9 mouse cellular contexts compared by ENCODE assay signal in the genomic region with DNA sequence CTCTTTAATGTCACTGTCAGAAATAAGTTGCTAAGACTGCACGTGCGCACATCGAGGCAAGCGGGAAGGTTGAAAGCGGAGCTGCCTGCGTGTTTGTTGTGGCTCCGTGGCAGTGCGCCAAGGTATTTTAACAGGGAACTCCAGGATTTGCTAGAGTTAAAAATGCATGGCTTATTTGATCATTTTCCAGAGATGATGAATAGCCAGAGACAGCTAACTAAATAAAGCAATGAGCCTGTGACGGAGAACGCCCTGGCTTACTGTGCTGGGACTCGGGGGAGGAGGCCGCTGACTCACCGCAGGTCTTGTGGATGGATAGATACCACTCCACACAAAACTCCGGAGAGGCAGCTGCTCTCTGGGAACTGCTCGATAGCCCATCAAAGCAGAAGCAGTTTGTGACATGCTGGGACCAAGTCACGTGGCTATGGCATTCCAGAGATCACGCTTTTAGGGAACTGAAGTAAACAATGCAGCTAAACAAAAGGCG. TPM values are rescaled to one million over a fixed set of nuclear protein-coding genes. Genes with fewer than 3 reads are reported as not detected.
DNase-seq lines count a peak whose midpoint lies in the region; ATAC-seq and TF ChIP-seq lines count a peak whose summit lies in the region.
"Had no signal": no experiment of that assay in that cellular context is flagged by ENCODE, and none has a peak within 500 bp of the region (broad histone marks: within the 10 kb centered on the region; RNA-seq: fewer than 3 reads in every experiment).

No protein-coding gene starts in this region.

- H3K9me3 ChIP-seq in hindbrain, embryonic 10.5 days = no peaks in the 10 kb centered on the region
- H3K9me3 ChIP-seq in hindbrain, embryonic 11.5 days (ENCODE audit: control insufficient read depth, low read length) = no peaks in the 10 kb centered on the region
- no peaks in the 10 kb centered on the region for H3K9me3 ChIP-seq in G1E (replicated peaks)
- H3K9me3 ChIP-seq in intestine, embryonic 16.5 days (ENCODE audit: control insufficient read depth, low read length) = no peaks in the 10 kb centered on the region
- no peaks in the 10 kb centered on the region for H3K9me3 ChIP-seq in midbrain, embryonic 14.5 days (ENCODE audit: control insufficient read depth, low read length)

- DNase-seq in hindbrain, embryonic 10.5 days (ENCODE audit: low spot score) = no peak
- DNase-seq in hindbrain, embryonic 11.5 days (ENCODE audit: low spot score) = no peak
- peak; percentile 43 for DNase-seq in G1E (ENCODE audit: low spot score)
- DNase-seq in brain, embryonic 14.5 days (ENCODE audit: low read depth) = peak; percentile 87
- peak; percentile 71 for DNase-seq in midbrain, embryonic 14.5 days
- DNase-seq in spleen, postnatal 4 days (ENCODE audit: low spot score in 2 of 2) = no peak

- peaks cover 13% of the 10 kb centered on the region; the same call in 1 of the 2 replicates for H3K4me1 ChIP-seq in hindbrain, embryonic 10.5 days (replicated peaks)
- no peaks in the 10 kb centered on the region for H3K4me1 ChIP-seq in hindbrain, embryonic 11.5 days (replicated peaks; ENCODE audit: control insufficient read depth, insufficient read depth, low read length)
- peaks cover 57% of the 10 kb centered on the region for H3K4me1 ChIP-seq in G1E (ENCODE audit: insufficient read depth, low read depth, low read length)
- H3K4me1 ChIP-seq in intestine, embryonic 16.5 days (ENCODE audit: control insufficient read depth, insufficient read depth, low read length) = peaks cover 12% of the 10 kb centered on the region
- H3K4me1 ChIP-seq in midbrain, embryonic 14.5 days (ENCODE audit: control insufficient read depth, insufficient read depth, low read length) = peaks cover 7% of the 10 kb centered on the region; the same call in 1 of the 2 replicates

- no peaks in the 10 kb centered on the region for H3K36me3 ChIP-seq in hindbrain, embryonic 10.5 days
- H3K36me3 ChIP-seq in hindbrain, embryonic 11.5 days (ENCODE audit: control insufficient read depth, insufficient read depth, low read length) = no peaks in the 10 kb centered on the region
- H3K36me3 ChIP-seq in G1E (replicated peaks) = no peaks in the 10 kb centered on the region
- no peaks in the 10 kb centered on the region for H3K36me3 ChIP-seq in intestine, embryonic 16.5 days (ENCODE audit: control insufficient read depth, insufficient read depth, low read length)
- no peaks in the 10 kb centered on the region for H3K36me3 ChIP-seq in midbrain, embryonic 14.5 days (ENCODE audit: control insufficient read depth, insufficient read depth, low read length)

- WGBS in hindbrain, embryonic 10.5 days = 59% methylated on average over 18 of the region's 18 CpGs
- WGBS in hindbrain, embryonic 11.5 days = 51% methylated on average over 18 of the region's 18 CpGs
- WGBS in intestine, embryonic 16.5 days = 30% methylated on average over 18 of the region's 18 CpGs
- WGBS in midbrain, embryonic 14.5 days = 35% methylated on average over 18 of the region's 18 CpGs

- H3K9ac ChIP-seq in hindbrain, embryonic 11.5 days (ENCODE audit: low read depth, low read length) = no peak overlapping the region
- H3K9ac ChIP-seq in intestine, embryonic 16.5 days (ENCODE audit: low read depth, low read length) = no peak overlapping the region
- no peak overlapping the region for H3K9ac ChIP-seq in midbrain, embryonic 14.5 days (replicated peaks; ENCODE audit: low read length)
- H3K9ac ChIP-seq: liver, embryonic 14.5 days had no signal

- TF ChIP-seq POLR2A in brain, embryonic 14.5 days (IDR thresholded peaks at IDR 0.05; ENCODE audit: borderline replicate concordance, extremely low read depth, insufficient read depth, insufficient read length, poor library complexity, severe bottlenecking) = no peak

- ATAC-seq in hindbrain, embryonic 11.5 days (ENCODE audit: low FRiP score) = no peak
- peak; percentile 49; the same call in 1 of the 2 replicates for ATAC-seq in G1E (ENCODE audit: extremely low read depth, insufficient number of reproducible peaks, low FRiP score, poor library complexity, severe bottlenecking)
- peak; percentile 69 for ATAC-seq in intestine, embryonic 16.5 days
- no peak for ATAC-seq in midbrain, embryonic 14.5 days (ENCODE audit: low FRiP score, low TSS enrichment)
- no peak for ATAC-seq in monocyte, adult 5-6 weeks (replicated peaks; ENCODE audit: insufficient number of reproducible peaks, low FRiP score, low TSS enrichment, poor library complexity, severe bottlenecking)

- peak overlapping the region; percentile 14; the same call in 1 of the 2 replicates for H3K27ac ChIP-seq in hindbrain, embryonic 10.5 days
- H3K27ac ChIP-seq in hindbrain, embryonic 11.5 days (ENCODE audit: low read depth, low read length) = no peak overlapping the region
- H3K27ac ChIP-seq in intestine, embryonic 16.5 days (ENCODE audit: low read length) = no peak overlapping the region
- H3K27ac ChIP-seq in midbrain, embryonic 14.5 days (replicated peaks; ENCODE audit: low read depth, low read length) = no peak overlapping the region
- H3K27ac ChIP-seq: liver, embryonic 14.5 days had no signal

- H3K4me2 ChIP-seq in hindbrain, embryonic 11.5 days (replicated peaks; ENCODE audit: low read depth, low read length) = no peak overlapping the region
- peak overlapping the region; percentile 24 for H3K4me2 ChIP-seq in intestine, embryonic 16.5 days (ENCODE audit: low read depth, low read length)
- peak overlapping the region; percentile 34 for H3K4me2 ChIP-seq in midbrain, embryonic 14.5 days (ENCODE audit: low read length)

- H3K27me3 ChIP-seq in hindbrain, embryonic 10.5 days (ENCODE audit: insufficient read depth, poor library complexity, severe bottlenecking) = no peaks in the 10 kb centered on the region
- H3K27me3 ChIP-seq in hindbrain, embryonic 11.5 days (ENCODE audit: control insufficient read depth, insufficient read depth, low read length) = no peaks in the 10 kb centered on the region
- H3K27me3 ChIP-seq in G1E (ENCODE audit: insufficient read depth, low read length) = peaks cover 5% of the 10 kb centered on the region
- no peaks in the 10 kb centered on the region for H3K27me3 ChIP-seq in intestine, embryonic 16.5 days (replicated peaks; ENCODE audit: control insufficient read depth, insufficient read depth, low read length)
- H3K27me3 ChIP-seq in midbrain, embryonic 14.5 days (ENCODE audit: control insufficient read depth, insufficient read depth, low read length) = no peaks in the 10 kb centered on the region

- TF ChIP-seq CTCF in G1E (IDR thresholded peaks at IDR 0.05; ENCODE audit: low read depth, low read length) = no peak
- no peak for TF ChIP-seq CTCF in brain, embryonic 14.5 days (IDR thresholded peaks at IDR 0.05; ENCODE audit: borderline replicate concordance, extremely low read depth, insufficient read depth, insufficient read length)

- H3K4me3 ChIP-seq in hindbrain, embryonic 10.5 days = no peak overlapping the region
- no peak overlapping the region for H3K4me3 ChIP-seq in hindbrain, embryonic 11.5 days (ENCODE audit: low read depth, low read length)
- H3K4me3 ChIP-seq in G1E (ENCODE audit: low read depth, low read length) = peak overlapping the region; percentile 5; the same call in 1 of the 2 replicates
- H3K4me3 ChIP-seq in intestine, embryonic 16.5 days (ENCODE audit: low read length) = no peak overlapping the region
- no peak overlapping the region for H3K4me3 ChIP-seq in midbrain, embryonic 14.5 days (replicated peaks; ENCODE audit: low read depth, low read length)

RNA-seq across cellular contexts. Expression of a gene that starts 30.5 kb away (rescaled TPM):
- polyA plus RNA-seq in hindbrain, embryonic 10.5 days (2016; fragmentation: Nextera tagmentation; extraction: Ambion mirVana) = 0.24 and 0.38 TPM in 2 replicates
- polyA plus RNA-seq in hindbrain, embryonic 11.5 days (2014; fragmentation: Nextera tagmentation; extraction: Ambion mirVana) = 0.32 and 0.61 TPM in 2 replicates
- 0.63 TPM in 1 of 2 replicates, not detected in the other for total RNA-seq in G1E (2014; fragmentation: Nextera tagmentation)
- total RNA-seq in G1E (2017) = 0.16 and 0.17 TPM in 2 replicates
- 0.03 and 0.09 TPM in 2 replicates for polyA plus RNA-seq in G1E (2012)
- polyA plus RNA-seq in brain, embryonic 14.5 days (2012; rRNA removed) = 0.75 and 0.96 TPM in 2 replicates
- 1.2 and 1.3 TPM in 2 replicates for polyA plus RNA-seq in intestine, embryonic 16.5 days (2015; fragmentation: Nextera tagmentation; extraction: Ambion mirVana)
- polyA plus RNA-seq in midbrain, embryonic 14.5 days (2014; fragmentation: Nextera tagmentation; extraction: Ambion mirVana) = 1.0 and 1.1 TPM in 2 replicates
- total RNA-seq in monocyte, adult 5-6 weeks (2017) = 10.4 to 18.5 TPM (median 16.8 TPM) in 3 replicates

Comparison
In these comparisons a context has a peak if more than half of its experiments do, and no peak if none do; other contexts are left out.
1. DNase-seq: peak in G1E (single experiment), brain, embryonic 14.5 days (single experiment) and midbrain, embryonic 14.5 days (single experiment); none in hindbrain, embryonic 10.5 days (single experiment), hindbrain, embryonic 11.5 days (single experiment) and spleen, postnatal 4 days (0 of 2).
2. ATAC-seq: peak in G1E (single experiment) and intestine, embryonic 16.5 days (single experiment); none in hindbrain, embryonic 11.5 days (single experiment), midbrain, embryonic 14.5 days (single experiment) and monocyte, adult 5-6 weeks (single experiment).